Mouse (Mus musculus) heart, embryonic 15.5 days (tissue): ENCODE data around the gene Gfod2. TPM values are rescaled to one million over a fixed set of nuclear protein-coding genes. Genes with fewer than 3 reads are reported as not detected.
A peak's percentile ranks its signal among the peaks of the same experiment; 100 is the strongest.

Experiments
- ATAC-seq: fragments of 200-750 bp; cut with Nextera tagmentation; replicated peaks from 2 replicates; pipeline ENCODE4 v1.8.0; 2017; ENCODE audit warnings: low read depth, moderate TSS enrichment; ENCODE audit not compliant: insufficient number of reproducible peaks, insufficient read depth, low FRiP score
- H3K27ac ChIP-seq: fragments of 300-500 bp; sonication (generic); 2 replicates; pipeline ENCODE4 v1.5.1; 2015; ENCODE audit warnings: mild to moderate bottlenecking, inconsistent platforms
- H3K27me3 ChIP-seq: fragments of 300-500 bp; sonication (generic); 2 replicates; pipeline ENCODE4 v1.6.1; 2015; ENCODE audit warnings: inconsistent platforms
- H3K36me3 ChIP-seq: fragments of 300-500 bp; sonication (generic); 2 replicates; pipeline ENCODE4 v1.6.1; 2015; ENCODE audit warnings: mild to moderate bottlenecking, inconsistent platforms
- H3K4me1 ChIP-seq: fragments of 300-500 bp; sonication (generic); replicated peaks from 2 replicates; pipeline ENCODE4 v1.6.1; 2015; ENCODE audit warnings: inconsistent platforms
- H3K4me2 ChIP-seq: fragments of 300-500 bp; sonication (generic); 2 replicates; pipeline ENCODE4 v1.6.1; 2015; ENCODE audit warnings: inconsistent platforms, mild to moderate bottlenecking, moderate library complexity
- H3K4me3 ChIP-seq: fragments of 300-500 bp; sonication (generic); 2 replicates; pipeline ENCODE4 v1.5.1; 2015; ENCODE audit warnings: mild to moderate bottlenecking, inconsistent platforms
- H3K9ac ChIP-seq: fragments of 300-500 bp; sonication (generic); 2 replicates; pipeline ENCODE4 v1.6.1; 2015; ENCODE audit warnings: mild to moderate bottlenecking, inconsistent platforms
- H3K9me3 ChIP-seq: fragments of 300-500 bp; sonication (generic); replicated peaks from 2 replicates; pipeline ENCODE4 v1.6.1; 2016; ENCODE audit warnings: inconsistent platforms
- WGBS: fragments of 180-500 bp; shearing (Covaris S2); methylation state at CpG from one replicate; pipeline ENCODE4 v1.1.7; 2015; ENCODE audit warnings: mixed read lengths; 5-methylcytosine and 5-hydroxymethylcytosine counted together
- polyA plus RNA-seq: library from polyadenylated mRNA; unstranded; fragments of >200 nt; fragmentation: Nextera tagmentation; extraction: Ambion mirVana; gene quantifications from 2 replicates; pipeline ENCODE4 v1.2.1, GENCODE M21; 2015

Gene Gfod2
- polyA plus RNA-seq, 1 experiment from 2014 or later = 10.1 TPM

DNA sequence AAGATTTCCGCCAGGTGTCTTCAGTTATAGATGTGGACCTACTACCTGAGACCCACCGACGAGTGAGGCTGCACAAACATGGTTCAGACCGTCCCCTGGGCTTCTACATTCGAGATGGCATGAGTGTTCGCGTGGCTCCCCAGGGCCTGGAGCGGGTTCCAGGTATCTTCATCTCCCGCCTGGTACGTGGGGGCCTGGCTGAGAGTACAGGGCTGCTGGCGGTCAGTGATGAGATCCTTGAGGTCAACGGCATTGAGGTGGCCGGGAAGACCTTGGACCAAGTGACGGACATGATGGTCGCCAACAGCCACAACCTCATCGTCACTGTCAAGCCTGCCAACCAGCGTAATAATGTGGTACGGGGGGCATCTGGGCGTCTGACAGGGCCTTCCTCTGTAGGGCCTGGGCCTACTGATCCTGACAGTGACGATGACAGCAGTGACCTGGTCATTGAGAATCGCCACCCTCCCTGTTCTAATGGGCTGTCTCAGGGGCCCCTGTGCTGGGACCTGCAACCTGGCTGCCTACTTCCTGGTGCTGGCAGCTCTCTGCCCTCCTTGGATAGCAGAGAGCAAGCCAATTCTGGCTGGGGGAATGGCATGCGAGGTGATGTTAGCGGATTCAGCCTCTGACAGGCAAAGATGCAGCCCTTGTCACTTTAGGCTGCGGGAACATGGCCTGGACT, 55.6 kb downstream of the Gfod2 start:
- peaks cover 28% of the 10 kb centered on the region for H3K4me1 ChIP-seq
- H3K9me3 ChIP-seq = no peaks in the 10 kb centered on the region
- H3K36me3 ChIP-seq = peaks cover 19% of the 10 kb centered on the region; the same call in 1 of the 2 replicates
- H3K4me3 ChIP-seq = no peak overlapping the region
- WGBS = 93% methylated on average over 24 of the region's 24 CpGs
- H3K27ac ChIP-seq = no peak overlapping the region
- ATAC-seq = no peak
- H3K4me2 ChIP-seq = no peak overlapping the region
- H3K27me3 ChIP-seq = no peaks in the 10 kb centered on the region
- no peak overlapping the region for H3K9ac ChIP-seq

DNA sequence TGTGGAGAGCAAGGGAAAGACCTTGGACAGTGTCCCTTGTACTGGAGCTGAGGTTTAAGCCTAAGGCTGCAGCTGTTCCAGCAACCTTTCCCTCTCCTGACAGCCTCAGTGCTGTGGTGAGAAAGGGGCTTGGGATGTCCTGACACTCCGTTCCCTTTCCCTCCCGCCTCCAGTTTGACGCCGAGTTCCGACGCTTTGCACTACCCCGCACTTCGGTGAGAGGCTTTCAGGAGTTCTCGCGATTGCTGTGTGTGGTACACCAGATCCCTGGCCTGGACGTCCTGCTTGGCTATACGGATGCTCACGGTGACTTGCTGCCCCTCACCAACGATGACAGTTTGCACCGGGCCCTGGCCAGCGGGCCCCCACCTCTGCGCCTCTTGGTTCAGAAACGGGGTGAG, 56.5 kb downstream of the Gfod2 start:
- no peaks in the 10 kb centered on the region for H3K9me3 ChIP-seq
- peaks cover 25% of the 10 kb centered on the region; the same call in 1 of the 2 replicates for H3K36me3 ChIP-seq
- peak overlapping the region; percentile 80 for H3K4me3 ChIP-seq
- ATAC-seq = no peak
- 47% methylated on average over 18 of the region's 18 CpGs for WGBS
- H3K27me3 ChIP-seq = no peaks in the 10 kb centered on the region
- H3K4me1 ChIP-seq = peaks cover 21% of the 10 kb centered on the region
- H3K9ac ChIP-seq = peak overlapping the region; percentile 70
- H3K4me2 ChIP-seq = peak overlapping the region; percentile 91
- peak overlapping the region; percentile 95 for H3K27ac ChIP-seq

DNA sequence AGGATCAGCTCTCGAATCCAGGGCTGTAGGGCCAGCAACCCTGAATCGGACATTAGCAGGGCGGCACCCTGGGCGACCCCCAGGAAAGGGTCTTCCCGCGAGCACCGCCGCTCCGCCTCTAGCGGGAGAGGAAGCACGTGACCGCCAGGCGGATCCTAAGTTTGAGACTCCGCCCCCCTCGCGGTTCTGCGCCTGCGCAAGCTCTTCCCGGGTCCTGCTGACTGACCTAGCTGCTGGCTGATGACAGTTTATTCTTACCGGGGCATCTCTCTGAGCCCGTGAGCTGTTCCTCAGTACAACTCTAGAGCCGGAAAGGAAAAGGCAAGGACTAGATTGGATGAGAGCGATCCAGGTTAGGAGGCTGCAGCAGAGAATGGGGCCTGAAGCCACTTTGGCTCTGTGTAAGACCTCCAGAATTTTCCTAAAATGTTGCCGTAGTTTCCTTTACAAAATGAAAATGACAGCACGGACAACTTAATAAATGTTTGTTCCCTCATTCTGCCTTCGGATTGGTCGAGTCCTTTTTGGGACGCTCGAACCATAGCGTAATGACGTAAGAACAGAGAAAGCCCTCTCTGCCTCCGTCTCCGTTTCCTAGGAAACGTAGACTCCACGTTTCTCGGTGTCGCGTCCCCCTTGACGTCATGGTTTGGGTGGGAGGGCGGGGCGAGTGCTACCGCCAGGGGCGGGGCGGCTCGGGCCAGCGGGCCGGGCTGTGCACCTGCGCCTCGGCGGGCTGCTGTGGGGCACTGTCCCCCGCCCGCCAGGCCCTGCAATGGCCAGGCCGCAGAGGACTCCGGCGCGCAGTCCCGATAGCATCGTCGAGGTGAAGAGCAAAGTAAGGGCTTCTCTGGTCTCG, 57.3 kb downstream of the Gfod2 start, which contains the start of the genes Acd and Pard6a:
Acd (minus strand) TSS at position 137 of the 859 bp plus-strand sequence.
Pard6a (plus strand) TSS at position 183 of the 859 bp plus-strand sequence.
- peaks cover 17% of the 10 kb centered on the region for H3K4me1 ChIP-seq
- no peaks in the 10 kb centered on the region for H3K27me3 ChIP-seq
- peak within 1 kb of the TSS; percentile 95 for H3K27ac ChIP-seq
- H3K9me3 ChIP-seq = no peaks in the 10 kb centered on the region
- peak within 1 kb of the TSS; percentile 80 for H3K4me3 ChIP-seq
- H3K36me3 ChIP-seq = peaks cover 30% of the 10 kb centered on the region; the same call in 1 of the 2 replicates
- WGBS = under 1% methylated on average over 60 of the region's 60 CpGs
- ATAC-seq = peak; percentile 79
- H3K4me2 ChIP-seq = peak within 1 kb of the TSS; percentile 91
- peak within 1 kb of the TSS; percentile 70 for H3K9ac ChIP-seq

DNA sequence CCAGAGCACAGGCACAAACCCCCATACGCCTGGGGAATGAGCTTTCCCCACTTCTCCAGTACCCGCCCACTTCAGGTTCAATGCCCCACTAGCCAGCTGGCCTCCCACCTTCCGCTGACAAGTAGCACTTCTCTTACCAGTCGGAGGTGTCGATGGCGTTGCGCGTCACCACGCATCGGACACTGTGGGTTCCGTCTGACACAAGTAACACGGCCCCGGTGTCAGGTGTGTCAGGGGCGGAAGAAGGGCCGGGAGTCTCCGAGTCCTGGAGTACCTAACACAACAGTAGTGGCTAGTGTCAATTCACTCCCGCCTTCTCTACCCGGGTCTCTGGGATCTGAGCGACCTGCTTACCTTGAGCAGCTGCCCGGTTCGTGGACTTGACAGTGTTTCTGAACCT, 57.9 kb downstream of the Gfod2 start:
- H3K27ac ChIP-seq = peak overlapping the region; percentile 95
- H3K4me3 ChIP-seq = peak overlapping the region; percentile 80
- H3K9me3 ChIP-seq = no peaks in the 10 kb centered on the region
- peak overlapping the region; percentile 91 for H3K4me2 ChIP-seq
- under 1% methylated on average over 21 of the region's 21 CpGs for WGBS
- peaks cover 2% of the 10 kb centered on the region; the same call in 1 of the 2 replicates for H3K27me3 ChIP-seq
- peaks cover 17% of the 10 kb centered on the region for H3K4me1 ChIP-seq
- H3K9ac ChIP-seq = peak overlapping the region; percentile 70
- H3K36me3 ChIP-seq = peaks cover 30% of the 10 kb centered on the region; the same call in 1 of the 2 replicates
- ATAC-seq = peak; percentile 25

DNA sequence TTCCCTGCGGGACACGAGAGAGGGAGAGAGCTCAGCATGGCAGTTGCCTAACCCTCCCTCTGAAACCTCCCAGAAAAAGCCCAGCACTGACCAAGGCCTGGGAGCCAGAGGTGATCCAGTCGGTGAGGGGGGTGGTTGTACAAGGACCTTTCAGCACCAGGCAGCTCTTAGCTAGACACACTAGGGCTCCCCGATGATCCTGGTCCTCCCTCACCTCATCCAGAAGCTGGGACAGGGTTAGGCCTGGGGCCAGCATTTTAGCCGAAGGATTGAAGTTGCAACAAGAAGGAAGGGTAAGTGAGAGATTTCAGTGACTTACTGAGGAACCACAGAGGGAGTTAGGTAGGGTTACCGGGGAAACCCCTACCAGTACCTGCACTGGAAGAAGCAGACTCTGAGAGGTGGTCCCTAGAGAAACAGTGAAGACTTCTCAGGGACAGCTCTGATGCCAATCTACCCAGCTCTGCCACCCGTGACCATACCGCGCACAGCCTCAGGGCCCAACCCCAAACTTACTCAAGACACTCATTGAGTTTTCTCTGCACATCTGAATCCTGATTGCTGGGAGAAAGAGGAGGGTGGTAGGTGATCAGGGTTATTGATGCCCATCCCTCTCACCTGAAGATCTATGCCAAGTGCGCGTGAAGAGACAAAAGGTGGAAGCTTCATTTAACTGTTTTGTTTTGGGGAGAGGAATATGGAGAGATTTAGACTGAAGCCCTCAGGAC, 58.8 kb downstream of the Gfod2 start:
- Histone ChIP-seq H3K27me3 (peaks cover 5% of the 10 kb centered on the region; the same call in 1 of the 2 replicates), H3K4me2 (peak overlapping the region; percentile 91), H3K4me1 (peaks cover 17% of the 10 kb centered on the region), H3K4me3 (peak overlapping the region; percentile 80), H3K9ac (peak overlapping the region; percentile 70), H3K36me3 (peaks cover 30% of the 10 kb centered on the region; the same call in 1 of the 2 replicates), H3K9me3 (no peaks in the 10 kb centered on the region), H3K27ac (no peak overlapping the region)
- no peak for ATAC-seq
- WGBS = 88% methylated on average over 11 of the region's 11 CpGs

DNA sequence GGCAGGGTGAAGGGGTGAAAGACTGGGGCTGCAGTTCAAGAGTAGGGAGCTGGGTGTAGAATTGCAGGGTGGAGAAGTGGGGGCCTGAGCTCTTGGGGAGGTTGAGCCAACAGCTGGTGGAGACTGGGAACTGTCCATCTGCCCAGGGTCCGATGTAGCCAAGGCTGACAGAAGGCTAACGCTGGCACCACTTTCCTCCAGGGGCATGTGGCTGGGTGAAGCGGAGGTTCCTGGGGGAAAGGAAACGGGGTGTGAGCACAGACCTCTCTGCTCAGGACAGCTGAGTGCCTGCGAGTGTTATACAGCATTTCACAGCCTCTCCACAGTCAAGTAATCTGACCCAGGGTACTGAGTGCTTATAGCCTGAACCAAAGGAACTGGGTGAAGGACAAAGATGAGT, 59.7 kb downstream of the Gfod2 start:
- 93% methylated on average over 5 of the region's 5 CpGs for WGBS
- Histone ChIP-seq H3K9me3 (no peaks in the 10 kb centered on the region), H3K4me1 (peaks cover 25% of the 10 kb centered on the region), H3K4me3 (no peak overlapping the region), H3K27ac (no peak overlapping the region), H3K4me2 (no peak overlapping the region), H3K9ac (no peak overlapping the region), H3K36me3 (peaks cover 30% of the 10 kb centered on the region; the same call in 1 of the 2 replicates), H3K27me3 (peaks cover 13% of the 10 kb centered on the region)
- no peak for ATAC-seq

DNA sequence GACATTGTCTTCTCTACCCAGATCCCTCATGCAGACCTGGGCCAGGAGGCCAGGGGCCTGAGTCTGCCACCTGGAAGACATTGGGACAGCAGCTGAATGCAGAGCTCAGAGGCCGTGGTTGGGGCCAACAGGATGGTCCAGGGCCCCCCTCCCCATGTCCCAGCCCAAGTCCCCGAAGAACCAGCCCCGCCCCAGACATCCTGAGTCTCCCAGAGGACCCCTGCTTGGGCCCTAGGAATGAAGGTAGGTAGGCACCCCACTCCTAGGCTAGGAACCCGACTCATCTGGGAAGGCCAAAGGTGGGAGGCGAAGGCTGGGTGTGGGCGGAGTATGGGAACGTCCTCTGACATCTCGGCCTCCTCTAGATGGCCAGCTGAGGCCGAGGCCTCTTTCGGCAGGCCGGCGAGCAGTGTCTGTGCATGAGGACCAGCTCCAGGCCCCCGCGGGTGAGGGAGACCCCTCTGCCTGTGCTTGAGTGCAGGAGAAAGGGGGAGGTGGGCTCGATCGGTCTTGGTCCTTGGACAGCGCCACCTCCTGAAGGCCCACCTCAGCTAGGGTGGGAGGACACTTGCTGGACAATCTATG, 61.2 kb downstream of the Gfod2 start:
- no peak overlapping the region for H3K4me3 ChIP-seq
- H3K4me2 ChIP-seq = no peak overlapping the region
- ATAC-seq = no peak
- H3K4me1 ChIP-seq = peaks cover 27% of the 10 kb centered on the region
- peaks cover 22% of the 10 kb centered on the region; the same call in 1 of the 2 replicates for H3K36me3 ChIP-seq
- 93% methylated on average over 17 of the region's 17 CpGs for WGBS
- H3K9ac ChIP-seq = no peak overlapping the region
- H3K27ac ChIP-seq = no peak overlapping the region
- H3K9me3 ChIP-seq = no peaks in the 10 kb centered on the region
- peaks cover 13% of the 10 kb centered on the region for H3K27me3 ChIP-seq

DNA sequence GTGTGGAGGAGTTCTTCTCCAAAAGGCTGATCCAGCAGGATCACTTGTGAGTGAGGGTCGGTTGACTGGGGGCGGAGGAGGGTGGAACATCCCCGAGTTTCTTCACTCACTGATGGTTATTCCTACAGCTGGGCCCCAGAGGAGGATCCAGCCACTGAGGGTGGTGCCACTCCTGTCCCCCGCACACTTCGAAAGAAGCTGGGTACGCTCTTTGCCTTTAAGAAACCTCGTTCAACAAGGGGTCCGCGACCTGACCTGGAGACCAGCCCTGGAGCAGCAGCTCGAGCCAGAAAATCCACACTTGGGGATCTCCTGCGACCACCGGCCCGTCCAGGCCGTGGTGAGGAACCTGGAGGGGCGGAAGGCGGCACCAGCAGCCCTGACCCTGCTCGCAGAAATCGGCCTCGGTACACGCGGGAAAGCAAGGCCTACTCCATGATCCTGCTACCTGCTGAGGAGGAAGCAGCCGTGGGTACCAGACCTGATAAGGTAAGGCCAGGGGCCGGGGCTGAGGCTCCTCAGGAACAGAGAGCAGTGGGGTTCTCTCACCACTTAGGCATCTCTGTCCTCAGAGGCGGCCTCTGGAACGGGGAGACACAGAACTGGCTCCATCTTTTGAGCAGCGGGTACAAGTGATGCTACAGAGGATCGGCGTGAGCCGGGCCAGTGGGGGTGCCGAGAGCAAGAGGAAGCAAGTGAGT, 63.2 kb downstream of the Gfod2 start:
- WGBS = 70% methylated on average over 30 of the region's 30 CpGs

DNA sequence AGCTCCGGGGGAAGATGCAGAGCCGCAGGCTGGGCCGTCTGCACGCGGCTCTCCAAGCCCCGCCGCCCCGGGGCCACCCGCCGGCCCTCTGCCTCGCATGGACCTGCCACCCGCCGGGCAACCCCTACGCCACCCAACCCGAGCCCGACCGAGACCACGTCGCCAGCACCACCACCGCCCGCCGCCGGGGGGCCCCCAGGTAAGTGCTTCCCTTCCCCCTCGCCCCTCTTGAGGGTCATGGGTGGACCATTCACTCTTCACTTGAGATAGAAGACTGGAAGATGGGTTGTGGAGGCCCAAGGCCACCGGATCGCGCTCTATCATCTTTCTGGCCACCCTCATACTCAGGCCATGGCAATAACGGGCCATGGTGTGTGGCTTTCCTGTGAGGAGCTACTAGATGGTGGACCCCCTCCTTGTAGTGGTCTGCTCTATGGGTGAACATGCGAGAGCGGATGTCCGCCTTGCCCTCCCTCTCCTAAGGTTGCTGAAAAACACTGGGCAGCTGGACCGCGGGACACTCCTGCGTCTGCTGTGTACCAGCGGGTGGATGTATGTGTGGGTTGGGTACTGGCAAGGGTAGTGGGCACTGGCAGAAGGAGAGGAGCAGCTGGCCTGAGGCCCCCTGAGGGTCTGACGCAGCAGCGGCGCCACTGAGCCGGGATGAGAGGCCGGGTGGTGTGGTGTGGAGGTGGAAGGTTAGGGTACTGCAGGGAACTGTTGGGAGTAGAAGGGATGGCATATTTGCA, 64.2 kb downstream of the Gfod2 start:
- Histone ChIP-seq H3K9ac (peak overlapping the region; percentile 31; the same call in 1 of the 2 replicates), H3K27ac (no peak overlapping the region), H3K4me3 (peak overlapping the region; percentile 49), H3K4me1 (peaks cover 10% of the 10 kb centered on the region), H3K9me3 (no peaks in the 10 kb centered on the region), H3K36me3 (peaks cover 22% of the 10 kb centered on the region; the same call in 1 of the 2 replicates), H3K27me3 (peaks cover 23% of the 10 kb centered on the region), H3K4me2 (peak overlapping the region; percentile 88)
- ATAC-seq = no peak
- whole genome bisulfite sequencing = 11% methylated on average over 40 of the region's 40 CpGs

More for the DNA sequence above, 63.2 kb downstream of the Gfod2 start:
- Histone ChIP-seq H3K36me3 (peaks cover 22% of the 10 kb centered on the region; the same call in 1 of the 2 replicates), H3K4me1 (peaks cover 16% of the 10 kb centered on the region), H3K27me3 (peaks cover 13% of the 10 kb centered on the region), H3K4me2 (no peak overlapping the region), H3K9ac (no peak overlapping the region), H3K27ac (no peak overlapping the region), H3K9me3 (no peaks in the 10 kb centered on the region), H3K4me3 (no peak overlapping the region)
- ATAC-seq = no peak
